Mouse (Mus musculus) stomach, embryonic 14.5 days (tissue): ENCODE data around the gene Slc35c2. TPM values are rescaled to one million over a fixed set of nuclear protein-coding genes. Genes with fewer than 3 reads are reported as not detected.

Experiments
- ATAC-seq: fragments of 200-750 bp; cut with Nextera tagmentation; 2 replicates; pipeline ENCODE4 v1.8.0; 2017; ENCODE audit warnings: low read depth, moderate TSS enrichment; ENCODE audit not compliant: insufficient number of reproducible peaks, insufficient read depth, low FRiP score
- H3K27ac ChIP-seq: fragments of 300-500 bp; sonication (generic); 2 replicates; pipeline ENCODE4 v1.5.1; 2014; ENCODE audit warnings: mild to moderate bottlenecking, low read length, moderate library complexity, mixed read lengths
- H3K27me3 ChIP-seq: fragments of 300-500 bp; sonication (generic); 2 replicates; pipeline ENCODE4 v1.6.1; 2014; ENCODE audit warnings: low read length, control low read depth, mixed read lengths; ENCODE audit not compliant: control insufficient read depth, insufficient read depth
- H3K36me3 ChIP-seq: fragments of 300-500 bp; sonication (generic); 2 replicates; pipeline ENCODE4 v1.6.1; 2014; ENCODE audit warnings: mild to moderate bottlenecking, control low read depth, low read length, moderate library complexity, mixed read lengths; ENCODE audit not compliant: control insufficient read depth, insufficient read depth
- H3K4me1 ChIP-seq: fragments of 300-500 bp; sonication (generic); 2 replicates; pipeline ENCODE4 v1.6.1; 2014; ENCODE audit warnings: low read length, control low read depth, mixed read lengths; ENCODE audit not compliant: control insufficient read depth, insufficient read depth
- H3K4me2 ChIP-seq: fragments of 300-500 bp; sonication (generic); replicated peaks from 2 replicates; pipeline ENCODE4 v1.6.1; 2014; ENCODE audit warnings: low read depth, low read length, control low read depth
- H3K4me3 ChIP-seq: fragments of 300-500 bp; sonication (generic); 2 replicates; pipeline ENCODE4 v1.5.1; 2014; ENCODE audit warnings: low read depth, low read length, control low read depth
- H3K9ac ChIP-seq: fragments of 300-500 bp; sonication (generic); replicated peaks from 2 replicates; pipeline ENCODE4 v1.6.1; 2014; ENCODE audit warnings: low read depth, mild to moderate bottlenecking, control low read depth, low read length, moderate library complexity, mixed read lengths
- H3K9me3 ChIP-seq: fragments of 300-500 bp; sonication (generic); 2 replicates; pipeline ENCODE4 v1.6.1; 2016; ENCODE audit warnings: low read depth, low read length, control low read depth; ENCODE audit not compliant: control insufficient read depth
- WGBS: fragments of 180-500 bp; shearing (Covaris S2); extraction: QIAGEN DNeasy Blood & Tissue Kit; methylation state at CpG from one replicate; pipeline ENCODE4 v1.1.7; 2014; 5-methylcytosine and 5-hydroxymethylcytosine counted together
- polyA plus RNA-seq: library from polyadenylated mRNA; unstranded; fragments of >200 nt; fragmentation: Nextera tagmentation; extraction: Ambion mirVana; gene quantifications from 2 replicates; pipeline ENCODE4 v1.2.1, GENCODE M21; 2014

The Slc35c2 gene
- polyA plus RNA-seq, 1 experiment from 2014 or later, result 42.5 TPM

DNA sequence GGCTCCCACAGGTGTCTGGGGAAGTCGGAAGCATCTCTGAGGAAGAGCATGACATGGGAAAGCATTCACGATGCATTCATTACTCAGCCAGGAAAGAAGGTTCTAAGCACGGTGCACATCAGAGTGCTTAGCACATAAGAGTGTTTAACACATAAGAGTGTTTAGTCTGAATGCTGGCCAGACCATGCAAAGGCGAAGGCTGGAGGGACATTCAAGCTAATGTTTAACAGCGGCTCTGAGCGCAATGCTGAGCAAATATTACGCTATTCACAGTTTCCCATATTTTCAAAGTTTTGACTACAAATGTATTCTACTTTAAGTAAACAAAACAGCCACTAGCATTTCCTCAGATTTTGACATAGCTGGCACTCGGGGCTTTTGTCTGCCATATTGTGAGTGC lies 17.8 kb upstream of the Slc35c2 start:
- peaks cover 35% of the 10 kb centered on the region for H3K36me3 ChIP-seq
- no peak for ATAC-seq
- H3K4me2 ChIP-seq, result no peak overlapping the region
- no peak overlapping the region for H3K9ac ChIP-seq
- 73% methylated on average over 8 of the region's 8 CpGs for WGBS
- H3K27ac ChIP-seq, result no peak overlapping the region
- H3K4me1 ChIP-seq, result no peaks in the 10 kb centered on the region
- H3K9me3 ChIP-seq, result peaks cover 4% of the 10 kb centered on the region; the same call in 1 of the 2 replicates
- no peak overlapping the region for H3K4me3 ChIP-seq
- H3K27me3 ChIP-seq, result no peaks in the 10 kb centered on the region

DNA sequence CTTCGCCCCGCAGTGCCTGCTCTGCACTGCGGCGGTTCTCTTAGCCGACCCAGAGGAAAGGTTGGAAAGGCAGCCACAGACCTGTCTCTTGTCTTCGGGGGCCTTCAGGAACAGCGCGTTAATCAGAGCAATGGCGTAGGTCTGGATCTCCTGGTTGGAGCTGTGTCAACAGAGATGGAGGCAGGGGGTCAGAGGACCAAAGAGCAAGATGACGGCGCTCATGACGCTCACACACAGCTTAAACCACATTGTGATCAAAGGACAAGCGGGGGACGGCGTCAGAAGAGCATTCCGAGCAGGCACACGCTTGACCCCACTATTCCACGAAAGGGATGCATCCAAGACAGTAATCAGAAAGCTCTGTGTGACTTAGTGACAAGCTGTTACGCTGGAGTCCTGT lies 17.1 kb upstream of the Slc35c2 start:
- 75% methylated on average over 19 of the region's 19 CpGs for WGBS
- Histone ChIP-seq H3K9me3 (peaks cover 4% of the 10 kb centered on the region; the same call in 1 of the 2 replicates), H3K4me2 (no peak overlapping the region), H3K36me3 (peaks cover 36% of the 10 kb centered on the region), H3K4me1 (no peaks in the 10 kb centered on the region), H3K27ac (no peak overlapping the region), H3K27me3 (no peaks in the 10 kb centered on the region), H3K9ac (no peak overlapping the region), H3K4me3 (no peak overlapping the region)
- no peak for ATAC-seq

- Histone ChIP-seq H3K9me3 (peaks cover 4% of the 10 kb centered on the region; the same call in 1 of the 2 replicates), H3K4me2 (no peak overlapping the region), H3K4me3 (no peak overlapping the region), H3K27ac (no peak overlapping the region), H3K36me3 (peaks cover 32% of the 10 kb centered on the region), H3K9ac (no peak overlapping the region), H3K27me3 (no peaks in the 10 kb centered on the region), H3K4me1 (no peaks in the 10 kb centered on the region)
- ATAC-seq, result no peak
- WGBS, result 90% methylated on average over 6 of the region's 6 CpGs
Measured at GRCm38 (mm10) chr2:165303354-165304012, 15.8 kb upstream of the Slc35c2 start.

DNA sequence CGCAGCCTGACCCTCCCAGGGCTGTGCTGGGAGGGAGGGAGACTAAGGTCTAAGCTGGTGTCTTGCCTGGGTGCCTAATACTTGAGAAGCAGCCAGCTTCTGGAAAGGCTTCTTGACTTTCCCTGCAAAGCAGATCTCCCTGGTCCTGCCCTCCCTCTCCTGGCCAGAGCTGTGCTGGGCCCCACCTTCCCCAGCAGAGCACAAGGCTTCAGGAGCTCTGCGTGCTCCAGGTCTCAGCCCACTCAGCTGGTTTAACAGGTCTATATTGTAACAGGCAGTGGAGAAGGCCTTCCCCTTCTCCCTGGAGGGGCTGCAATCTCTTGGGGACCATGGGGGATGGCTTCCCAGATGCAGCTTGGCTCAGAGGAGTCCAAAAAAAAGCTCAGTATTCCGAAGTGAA lies 13.7 kb upstream of the Slc35c2 start:
- no peak for ATAC-seq
- H3K36me3 ChIP-seq, result peaks cover 43% of the 10 kb centered on the region
- WGBS, result 59% methylated on average over 3 of the region's 3 CpGs

GRCm38 (mm10) chr2:165300885-165301284 lies 13.2 kb upstream of the Slc35c2 start:
- no peak overlapping the region for H3K9ac ChIP-seq
- no peak for ATAC-seq
- H3K4me2 ChIP-seq, result no peak overlapping the region
- H3K9me3 ChIP-seq, result peaks cover 4% of the 10 kb centered on the region; the same call in 1 of the 2 replicates
- no peaks in the 10 kb centered on the region for H3K27me3 ChIP-seq
- peaks cover 46% of the 10 kb centered on the region for H3K36me3 ChIP-seq
- H3K4me1 ChIP-seq, result no peaks in the 10 kb centered on the region
- no peak overlapping the region for H3K4me3 ChIP-seq
- WGBS, result 88% methylated on average over 6 of the region's 6 CpGs
- H3K27ac ChIP-seq, result no peak overlapping the region

More for the DNA sequence above, 13.7 kb upstream of the Slc35c2 start:
- no peak overlapping the region for H3K4me3 ChIP-seq
- H3K9me3 ChIP-seq, result peaks cover 4% of the 10 kb centered on the region; the same call in 1 of the 2 replicates
- no peak overlapping the region for H3K4me2 ChIP-seq
- no peak overlapping the region for H3K27ac ChIP-seq
- no peaks in the 10 kb centered on the region for H3K4me1 ChIP-seq
- no peaks in the 10 kb centered on the region for H3K27me3 ChIP-seq
- H3K9ac ChIP-seq, result no peak overlapping the region

GRCm38 (mm10) chr2:165300424-165300823 lies 12.8 kb upstream of the Slc35c2 start:
- Histone ChIP-seq H3K4me3 (no peak overlapping the region), H3K4me2 (no peak overlapping the region), H3K27ac (no peak overlapping the region), H3K36me3 (peaks cover 46% of the 10 kb centered on the region), H3K9me3 (peaks cover 4% of the 10 kb centered on the region; the same call in 1 of the 2 replicates), H3K27me3 (no peaks in the 10 kb centered on the region), H3K9ac (no peak overlapping the region), H3K4me1 (no peaks in the 10 kb centered on the region)
- 80% methylated on average over 8 of the region's 8 CpGs for WGBS
- no peak for ATAC-seq

GRCm38 (mm10) chr2:165297429-165297828 lies 9.8 kb upstream of the Slc35c2 start:
- Histone ChIP-seq H3K36me3 (peaks cover 42% of the 10 kb centered on the region), H3K9me3 (no peaks in the 10 kb centered on the region), H3K4me1 (no peaks in the 10 kb centered on the region), H3K9ac (no peak overlapping the region), H3K27ac (no peak overlapping the region), H3K4me2 (no peak overlapping the region), H3K4me3 (no peak overlapping the region), H3K27me3 (no peaks in the 10 kb centered on the region)
- ATAC-seq, result no peak
- WGBS, result 86% methylated on average over 11 of the region's 11 CpGs

GRCm38 (mm10) chr2:165296571-165296970 lies 8.9 kb upstream of the Slc35c2 start:
- 86% methylated on average over 18 of the region's 18 CpGs for WGBS
- no peaks in the 10 kb centered on the region for H3K27me3 ChIP-seq
- H3K9ac ChIP-seq, result no peak overlapping the region
- H3K27ac ChIP-seq, result no peak overlapping the region
- H3K9me3 ChIP-seq, result no peaks in the 10 kb centered on the region
- H3K4me2 ChIP-seq, result no peak overlapping the region
- H3K36me3 ChIP-seq, result peaks cover 47% of the 10 kb centered on the region
- H3K4me1 ChIP-seq, result no peaks in the 10 kb centered on the region
- no peak for ATAC-seq
- no peak overlapping the region for H3K4me3 ChIP-seq
